Mouse (Mus musculus) liver, adult 2 months (tissue): Measurements from ENCODE around the gene Hes3.

Experiments
- CTCF ChIP-seq: fragments of 200-500 bp; IDR thresholded peaks from 2 replicates; pipeline ENCODE4 v1.5.1; 2011; ENCODE audit warnings: low read depth, low read length, control low read depth
- POLR2A ChIP-seq: fragments of 200-500 bp; IDR thresholded peaks from 2 replicates; pipeline ENCODE4 v1.6.1; 2011; ENCODE audit warnings: low read length, control low read depth; ENCODE audit not compliant: insufficient read depth; ENCODE audit errors: extremely low read depth

DNA sequence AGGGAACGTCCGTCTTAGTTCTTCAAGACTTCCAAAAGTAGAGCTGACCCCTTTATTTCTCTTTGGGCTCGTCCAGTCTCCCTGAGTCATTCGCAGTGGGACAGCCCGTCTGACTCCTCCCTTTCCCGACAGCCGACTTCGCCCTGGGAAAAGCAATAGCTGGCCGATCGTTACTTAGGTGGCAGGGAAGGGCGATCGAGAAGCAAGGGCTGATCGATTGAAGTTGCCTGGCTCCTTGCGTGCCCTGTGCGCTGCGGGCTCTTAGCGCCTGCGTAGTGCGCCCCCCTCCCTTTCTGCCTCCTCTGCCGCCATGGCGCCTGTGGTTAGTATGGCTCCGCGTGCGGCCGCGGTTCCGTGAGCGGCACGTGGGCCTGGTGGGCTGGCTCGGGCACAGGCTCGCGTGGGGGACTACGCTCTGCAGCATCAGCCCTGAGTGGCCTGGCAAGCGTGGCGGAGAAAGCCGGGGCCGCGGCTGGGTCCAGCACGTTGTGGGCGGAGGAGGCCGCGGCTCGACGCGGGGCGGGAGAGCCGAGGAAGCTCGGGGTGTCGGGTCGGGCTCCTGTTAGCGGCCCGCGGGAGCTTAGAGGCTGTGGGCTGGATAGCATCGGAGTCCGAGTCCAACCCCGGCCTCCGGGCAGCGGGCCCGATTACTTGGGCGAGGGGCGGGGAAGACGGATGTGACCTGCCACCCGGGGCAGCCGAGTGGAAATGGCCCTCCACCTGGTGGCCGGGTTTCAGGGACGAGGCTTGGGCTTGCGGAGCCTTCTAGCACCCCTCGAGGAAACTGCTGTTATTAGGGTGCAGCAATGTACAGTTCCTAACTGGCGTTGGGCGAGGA is 34.3 kb upstream of the Hes3 start, which contains the start of gene Rpl22:
- TF ChIP-seq POLR2A (peak; percentile 66; the same call in 1 of the 2 replicates), CTCF (no peak)
